Mouse (Mus musculus): Measurements from ENCODE around the gene Atxn1.

Gene Atxn1

DNA sequence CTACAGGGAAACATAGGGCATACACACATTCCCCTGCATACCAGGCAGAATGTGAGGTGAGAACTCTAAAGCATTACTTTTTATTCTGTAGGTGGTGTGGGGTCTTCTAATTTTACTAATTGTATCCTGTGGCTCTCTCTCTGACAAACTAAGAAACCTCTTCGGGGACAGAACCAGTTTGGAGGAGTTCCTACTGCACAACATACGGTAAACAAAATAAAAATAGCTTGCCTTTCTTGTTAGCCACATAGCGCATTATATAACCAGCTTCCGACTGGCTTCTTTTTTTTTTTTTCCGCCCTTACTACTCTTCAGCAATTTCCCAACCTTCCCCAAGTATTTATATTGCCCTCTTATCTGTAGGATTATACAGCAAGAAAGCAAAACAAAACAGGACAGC is 2.0 kb downstream of the Atxn1 start:
- DNase-seq, result no peak

DNA sequence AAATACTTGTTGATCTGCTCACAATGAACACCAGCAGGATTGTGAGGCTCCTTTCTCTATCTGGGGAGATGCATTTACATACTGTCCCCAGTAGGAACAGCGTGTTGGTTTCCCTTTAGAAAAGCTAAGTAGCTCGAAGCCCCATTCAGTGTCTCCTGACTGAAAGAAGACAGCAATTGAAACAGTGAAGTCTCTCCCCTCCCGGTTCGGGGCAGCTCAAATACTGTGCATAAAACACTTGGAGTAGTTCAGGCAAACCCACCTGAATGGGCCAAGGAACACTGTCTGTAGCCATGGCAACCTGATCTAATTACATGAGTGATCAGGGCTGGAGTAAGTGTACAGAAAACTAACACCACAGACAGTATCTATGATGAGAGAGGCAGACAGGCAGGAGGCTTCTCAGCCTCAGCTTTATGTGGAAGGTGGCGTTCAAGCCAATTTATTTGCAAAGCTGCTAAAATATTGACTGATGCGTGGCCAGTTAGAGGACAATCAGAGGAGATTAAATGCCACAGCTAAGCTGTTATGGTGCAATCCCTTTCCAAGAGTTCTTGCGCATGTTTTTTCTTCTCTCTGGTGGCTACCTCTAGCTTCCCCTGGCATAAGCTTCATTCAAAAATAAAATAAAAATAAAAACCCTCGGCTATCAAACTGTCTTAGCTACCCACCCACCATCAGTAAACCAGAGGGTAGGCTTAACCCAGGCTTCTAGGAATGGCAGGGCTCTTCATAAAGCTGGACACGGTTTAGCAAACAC is 2.8 kb downstream of the Atxn1 start:
- DNase-seq, result no peak

DNA sequence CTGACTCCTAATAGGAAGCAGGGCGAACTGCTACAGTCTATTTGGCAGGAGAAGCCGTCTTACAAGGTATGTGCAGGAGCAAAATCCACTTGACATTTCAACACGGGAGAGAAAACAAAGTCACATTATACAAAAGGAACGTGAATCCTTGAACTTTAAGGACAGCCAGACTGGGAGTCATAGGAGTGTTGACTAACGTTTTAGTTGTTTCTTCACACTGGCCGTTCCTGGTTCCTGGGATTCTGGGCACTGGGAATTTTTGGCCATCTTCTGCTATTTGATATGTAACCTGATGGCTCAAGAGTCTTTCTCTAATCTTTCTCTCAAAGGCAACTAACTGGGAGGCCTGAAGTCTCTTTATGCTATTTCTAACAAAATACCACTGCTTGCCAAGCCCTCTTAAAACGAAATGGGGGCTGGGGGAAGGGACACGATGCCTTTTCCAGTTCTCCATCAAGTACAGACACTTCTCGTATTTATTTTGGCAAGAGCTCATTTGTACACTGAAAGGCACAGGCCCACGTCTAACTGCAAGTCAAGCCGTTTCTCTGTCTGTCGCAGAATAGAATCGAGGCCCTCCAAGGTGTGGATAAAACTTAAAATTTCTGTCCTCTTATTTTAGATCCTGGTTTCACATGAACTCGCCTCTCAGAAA is 4.4 kb downstream of the Atxn1 start:
- DNase-seq, result no peak

DNA sequence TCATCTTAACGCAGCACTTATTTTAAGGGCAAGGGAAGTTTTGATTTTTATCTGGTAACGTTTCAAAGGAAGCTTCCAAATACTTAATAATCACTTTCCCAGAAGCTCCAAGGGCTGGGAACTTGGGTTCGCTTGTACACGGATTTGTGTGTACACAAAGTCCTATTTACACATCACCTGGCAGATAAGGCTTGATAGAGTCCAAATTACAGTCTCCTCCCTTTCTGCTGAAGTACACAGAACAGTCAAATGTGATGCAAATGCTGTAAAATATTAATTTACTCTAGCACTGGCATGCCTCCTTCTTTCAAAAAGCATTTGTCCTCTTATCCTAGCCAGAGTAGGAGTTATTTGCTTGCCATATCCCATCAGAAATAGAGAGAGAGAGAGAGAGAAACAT is 6.5 kb downstream of the Atxn1 start:
- DNase-seq, result no peak

DNA sequence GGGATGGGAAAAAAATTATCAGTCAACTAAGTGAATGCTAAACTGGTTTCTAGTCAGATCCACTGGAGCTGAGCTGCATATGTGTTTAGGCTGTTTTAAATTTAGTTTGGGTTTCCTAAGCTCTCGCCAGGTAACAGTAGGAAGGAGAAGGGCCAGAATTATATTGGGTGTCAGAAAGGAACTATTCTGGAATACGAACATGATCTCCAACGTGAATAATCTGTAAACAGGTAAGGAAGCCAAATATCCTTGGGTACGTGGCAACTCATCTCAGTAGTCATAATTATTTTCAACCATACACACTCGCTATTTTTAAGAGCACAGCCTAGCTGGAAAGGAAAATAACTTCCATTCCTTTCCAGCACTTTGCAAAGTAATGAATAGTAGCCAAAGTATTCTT is 7.2 kb downstream of the Atxn1 start:
- DNase-seq, result no peak

DNA sequence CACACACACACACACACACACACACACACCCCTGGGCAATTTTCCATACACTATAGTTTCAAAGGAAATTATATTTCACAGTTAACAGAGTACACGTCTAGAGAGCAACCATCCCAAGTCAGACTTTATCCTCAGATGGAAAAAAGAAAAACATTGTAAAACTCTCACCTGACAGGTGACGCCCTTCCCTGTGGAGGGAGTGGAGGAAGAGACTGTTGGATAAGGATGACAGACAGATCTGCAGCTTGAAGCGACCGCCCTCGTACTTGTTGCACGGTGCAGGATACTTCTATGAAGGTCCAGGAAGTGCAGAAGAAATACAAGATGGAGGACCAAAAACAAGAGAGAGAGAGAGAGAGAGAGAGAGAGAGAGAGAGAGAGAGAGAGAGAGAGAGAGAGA is 8.5 kb downstream of the Atxn1 start:
- DNase-seq, result no peak

DNA sequence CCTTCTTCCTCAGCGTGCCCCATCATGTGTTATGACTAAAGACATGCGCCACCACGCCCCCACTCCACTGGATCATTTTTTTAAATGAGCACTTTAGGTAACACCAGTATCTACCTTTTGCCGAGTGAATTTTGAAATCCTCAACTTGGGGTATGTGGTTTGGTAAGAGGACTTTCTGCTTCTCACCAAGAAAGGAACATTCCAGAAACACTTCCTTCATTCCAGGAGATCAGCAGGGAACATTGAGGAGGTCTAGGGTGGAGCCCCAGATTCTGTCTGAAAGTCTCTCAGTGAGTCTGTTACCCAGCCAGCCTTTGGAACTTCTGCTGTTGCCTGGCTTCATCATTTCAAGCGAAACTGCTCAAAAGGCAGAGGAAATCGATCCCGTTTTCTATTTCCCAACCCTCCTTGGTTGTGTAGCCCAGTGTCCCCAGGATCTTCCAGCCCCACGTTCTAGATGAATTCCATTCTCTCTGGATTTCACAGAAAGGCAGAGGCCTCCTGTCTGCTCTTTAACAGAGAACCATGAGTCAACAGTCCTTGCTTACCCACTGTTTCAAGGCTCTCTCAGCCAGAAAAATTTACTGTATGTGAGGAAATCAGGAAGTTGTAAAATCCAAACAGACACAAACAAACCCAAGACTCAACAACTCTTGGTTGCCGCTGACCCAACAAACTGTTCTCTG is 9.3 kb downstream of the Atxn1 start:
- no peak for DNase-seq

DNA sequence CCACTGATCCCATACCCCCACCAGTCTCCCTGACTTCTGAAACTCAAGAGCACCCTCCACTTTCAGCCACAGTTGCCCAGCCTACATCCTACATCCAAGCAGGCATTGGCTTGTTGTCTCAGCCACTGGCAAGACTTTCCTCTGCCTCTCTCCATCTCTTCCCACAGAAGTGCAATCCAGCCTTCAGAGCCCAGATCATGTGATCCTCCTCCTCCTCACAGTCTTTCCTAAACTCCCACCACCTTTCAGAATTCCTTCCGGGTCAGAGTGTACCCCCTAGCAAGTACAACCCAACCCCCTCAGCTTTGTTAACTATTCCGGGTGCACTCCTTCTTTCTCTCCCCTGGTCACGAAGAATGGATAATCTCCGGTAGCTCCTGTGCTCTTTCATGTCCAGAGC is 11.7 kb downstream of the Atxn1 start:
- DNase-seq, result no peak

DNA sequence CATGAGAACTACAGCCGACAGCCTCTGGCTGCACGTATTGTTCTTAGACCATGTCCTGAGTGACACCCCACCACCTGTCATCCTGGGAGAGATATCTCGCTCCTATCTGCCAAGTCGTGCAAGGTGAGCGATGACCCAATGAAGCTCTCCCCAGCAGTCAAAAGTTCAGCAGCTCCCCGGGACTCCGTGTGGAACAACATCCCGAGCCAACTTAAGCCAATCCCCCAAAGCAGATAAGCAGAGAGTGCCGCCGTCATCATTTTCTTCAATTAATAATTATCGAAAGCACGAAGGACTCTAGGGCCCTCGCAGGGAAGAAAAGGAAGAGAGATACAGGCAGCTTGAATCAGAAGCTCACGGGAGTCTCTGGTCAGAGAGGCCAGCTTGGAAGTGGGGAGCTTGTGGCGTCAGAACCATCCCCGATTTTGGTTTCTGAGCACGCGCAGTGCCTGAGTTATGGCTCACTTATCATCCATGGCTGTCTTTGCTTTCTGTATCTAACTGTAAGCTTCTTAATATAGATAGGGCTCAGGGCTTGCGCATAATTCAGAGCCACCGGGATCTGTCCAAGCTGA is 13.7 kb downstream of the Atxn1 start:
- peak; percentile 57 to 78 for DNase-seq

DNA sequence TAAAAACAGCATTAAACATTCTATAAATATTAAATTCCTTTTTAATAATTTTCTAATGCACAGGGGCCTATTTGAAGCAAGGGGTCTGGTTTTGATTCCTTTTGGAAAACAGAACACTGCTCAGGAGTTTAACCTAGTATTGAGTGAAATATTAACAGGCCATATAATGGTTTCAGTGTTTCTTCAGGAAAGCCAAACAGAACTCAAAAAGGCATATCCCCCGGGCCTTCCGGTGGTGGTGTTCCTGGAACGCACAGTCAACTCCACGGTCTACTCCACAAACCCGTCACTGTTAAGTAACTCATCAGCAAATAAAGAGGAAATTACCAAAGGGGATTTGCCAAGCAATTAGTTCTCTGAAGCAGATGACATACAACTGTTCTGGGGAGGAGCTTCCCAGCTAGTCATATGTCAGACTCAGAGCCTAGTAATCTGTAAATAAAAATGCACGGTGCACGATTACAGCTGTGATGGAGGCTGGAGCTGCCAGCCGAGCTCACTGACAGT is 14.4 kb downstream of the Atxn1 start:
- peak; percentile 36 to 66 for DNase-seq

DNA sequence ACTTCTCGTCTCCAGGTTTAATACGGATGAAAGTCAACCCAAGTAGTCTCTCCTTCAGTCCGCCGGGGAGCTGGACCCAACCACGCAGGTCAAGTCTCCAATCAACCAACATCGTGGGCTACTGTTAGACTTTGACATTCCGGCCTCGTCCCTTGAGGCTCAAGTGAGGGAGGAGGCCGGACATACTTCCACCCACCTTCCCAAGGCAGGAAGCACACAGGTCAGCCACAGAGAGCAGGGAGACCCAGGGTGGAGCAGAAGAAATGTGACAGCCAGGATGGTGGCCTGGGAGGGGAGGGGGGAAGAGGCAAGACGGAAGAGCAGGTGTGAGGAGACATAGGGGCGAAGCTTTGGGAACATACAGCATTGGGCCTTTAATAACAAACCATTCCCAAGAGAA is 18.7 kb downstream of the Atxn1 start:
- DNase-seq, result no peak

DNA sequence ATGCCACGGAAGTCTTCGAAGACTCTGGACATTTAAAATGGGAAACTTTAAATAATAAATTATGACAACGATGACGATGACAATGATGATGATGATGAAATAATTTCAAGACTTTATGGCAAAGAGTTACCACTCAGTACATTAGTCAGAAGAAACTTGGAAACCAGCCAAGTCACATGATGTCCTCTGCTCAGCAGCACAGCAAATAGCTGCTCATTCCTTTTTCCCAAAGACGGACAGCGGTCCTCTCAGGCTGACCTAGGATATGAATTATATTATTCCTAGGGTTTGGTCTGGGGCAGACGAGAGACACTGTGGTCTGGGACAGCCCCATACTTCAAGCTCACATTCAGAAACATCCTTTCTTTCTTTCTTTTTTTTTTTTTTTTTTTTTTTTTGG is 22.5 kb downstream of the Atxn1 start:
- DNase-seq, result peak; percentile 61 to 71

DNA sequence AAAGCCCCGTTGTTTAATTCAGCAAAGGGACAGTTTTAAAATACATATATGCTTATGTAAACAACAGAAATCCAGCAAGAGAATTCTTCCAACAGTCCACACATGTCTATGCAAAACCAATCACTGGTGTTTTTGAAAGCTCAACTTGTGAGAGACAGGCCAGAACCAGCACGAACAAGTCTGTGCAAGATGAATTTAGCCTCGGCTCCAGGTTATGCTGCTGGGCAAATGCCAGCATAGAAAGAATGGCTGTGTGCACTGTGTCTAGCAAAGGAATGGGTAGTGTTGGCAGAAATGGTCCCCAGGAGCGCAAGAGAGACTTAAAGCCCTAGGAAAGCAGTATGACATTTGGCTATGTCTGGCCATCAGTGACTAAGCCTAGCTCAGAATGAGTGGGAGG is 24.1 kb downstream of the Atxn1 start:
- DNase-seq, result peak; percentile 74 to 77

DNA sequence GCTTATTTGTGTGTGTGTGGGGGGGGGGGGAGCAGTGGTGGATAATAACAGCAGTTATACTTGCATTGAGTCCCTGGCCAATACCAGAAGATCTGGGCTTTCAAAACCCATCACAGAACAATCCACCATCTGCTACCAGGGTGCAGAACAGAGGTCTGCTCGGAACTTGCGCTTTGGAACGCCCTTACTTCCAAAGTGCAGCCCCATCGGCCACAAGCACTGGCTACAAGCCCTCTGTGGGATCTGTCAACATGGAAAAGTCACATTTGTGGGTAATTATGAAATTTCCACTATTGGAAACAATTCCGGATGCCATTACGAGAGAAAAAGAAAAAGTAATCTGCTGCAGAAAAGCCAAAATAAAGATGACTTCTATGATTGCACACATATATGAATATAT is 25.2 kb downstream of the Atxn1 start:
- peak in 1 of 2 experiments; percentile 23 for DNase-seq

DNA sequence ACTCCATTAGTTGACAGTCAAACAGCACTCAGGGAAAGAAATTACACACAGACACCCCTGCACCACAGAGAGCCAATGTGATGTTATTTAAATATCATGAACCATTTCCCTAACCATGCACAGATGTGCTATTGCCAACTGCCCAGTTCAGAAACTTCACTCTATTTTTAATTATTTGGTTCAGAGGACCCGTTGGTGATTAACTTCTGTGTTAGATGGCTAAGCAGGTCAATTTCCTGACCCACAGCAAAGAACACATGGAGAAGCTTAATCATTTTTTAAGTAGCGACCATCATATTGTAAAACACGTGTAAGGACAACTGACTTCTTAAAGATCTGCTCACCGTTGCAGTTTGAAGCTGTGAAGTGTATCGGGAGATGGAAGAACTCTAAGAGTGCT is 26.7 kb downstream of the Atxn1 start:
- peak in 1 of 2 experiments; percentile 28 for DNase-seq

DNA sequence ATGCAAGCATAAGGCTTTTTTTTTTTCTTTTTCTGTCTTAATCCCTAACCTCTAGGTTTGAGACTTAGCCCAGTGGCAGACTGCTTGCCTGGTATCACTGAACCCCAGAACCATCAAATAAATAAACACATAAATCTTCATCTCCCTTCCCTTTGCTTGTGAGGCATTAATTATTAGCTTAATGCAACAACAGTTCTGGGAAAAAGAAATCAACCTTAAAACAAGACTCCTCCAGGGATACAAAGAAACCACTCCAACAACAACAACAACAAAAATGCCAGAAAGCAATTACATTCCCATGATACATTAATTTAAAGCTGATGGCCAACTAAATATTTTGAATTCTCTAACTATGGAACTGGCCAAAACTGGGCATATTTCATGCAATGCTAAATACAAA is 28.0 kb downstream of the Atxn1 start:
- DNase-seq, result peak in 1 of 2 experiments; percentile 5

DNA sequence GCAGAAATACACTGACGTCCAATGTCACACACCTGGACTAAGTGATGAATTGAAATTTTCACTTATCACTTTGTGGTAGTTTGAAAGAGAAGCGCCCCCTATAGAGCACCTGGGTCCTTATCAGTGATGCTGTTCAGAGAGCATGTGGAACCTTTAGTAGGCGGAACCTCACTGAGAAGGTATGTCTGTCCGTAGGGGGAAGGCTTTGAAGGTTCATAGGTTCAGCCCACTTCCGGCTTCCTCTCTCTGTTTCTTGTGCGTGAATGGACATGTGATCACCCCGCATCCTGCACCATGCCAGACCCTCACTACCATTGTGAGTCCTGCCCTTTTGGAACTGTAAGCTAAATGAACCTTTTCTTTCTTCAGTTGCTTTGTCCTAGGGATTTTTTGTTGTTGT is 29.0 kb downstream of the Atxn1 start:
- DNase-seq, result peak in 1 of 2 experiments; percentile 26

DNA sequence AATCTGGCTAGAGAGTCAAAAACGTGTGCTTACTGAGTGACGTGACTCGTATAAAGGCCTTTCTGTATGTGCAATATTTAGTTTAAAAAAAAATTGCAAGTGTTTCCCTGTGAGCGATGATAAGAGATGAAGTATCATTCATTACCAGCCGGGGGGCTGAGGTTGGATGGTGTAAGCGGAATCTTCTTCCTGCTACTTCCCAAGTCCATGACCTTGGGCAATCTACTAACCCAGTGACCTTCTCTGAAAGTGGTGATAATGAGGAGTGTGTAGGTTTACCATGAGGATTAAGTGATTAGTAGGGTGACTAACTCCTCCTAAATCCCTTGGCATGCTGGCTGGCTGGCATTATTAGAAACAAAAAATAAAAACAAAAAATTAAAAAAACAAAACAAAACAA is 30.0 kb downstream of the Atxn1 start:
- DNase-seq, result peak in 1 of 2 experiments; percentile 10

DNA sequence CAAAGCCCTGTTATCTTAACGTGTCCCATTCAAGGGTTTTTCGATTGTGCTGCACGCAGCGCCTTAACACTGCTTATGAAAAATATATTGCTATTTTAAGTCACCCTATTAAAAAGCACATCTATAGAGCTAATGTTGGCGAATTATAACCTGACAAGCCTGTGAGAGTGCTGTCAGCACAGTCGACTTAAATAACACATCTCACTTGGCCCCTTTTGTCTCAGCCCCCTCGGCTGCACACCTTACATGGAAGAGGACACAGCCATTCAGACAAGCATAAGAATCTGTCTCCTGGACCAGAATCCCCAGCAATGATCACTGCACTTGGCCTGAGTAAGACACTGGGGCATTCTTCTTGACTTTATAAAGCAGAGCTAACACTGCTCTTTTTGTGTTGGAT is 30.7 kb downstream of the Atxn1 start:
- no peak for DNase-seq

DNA sequence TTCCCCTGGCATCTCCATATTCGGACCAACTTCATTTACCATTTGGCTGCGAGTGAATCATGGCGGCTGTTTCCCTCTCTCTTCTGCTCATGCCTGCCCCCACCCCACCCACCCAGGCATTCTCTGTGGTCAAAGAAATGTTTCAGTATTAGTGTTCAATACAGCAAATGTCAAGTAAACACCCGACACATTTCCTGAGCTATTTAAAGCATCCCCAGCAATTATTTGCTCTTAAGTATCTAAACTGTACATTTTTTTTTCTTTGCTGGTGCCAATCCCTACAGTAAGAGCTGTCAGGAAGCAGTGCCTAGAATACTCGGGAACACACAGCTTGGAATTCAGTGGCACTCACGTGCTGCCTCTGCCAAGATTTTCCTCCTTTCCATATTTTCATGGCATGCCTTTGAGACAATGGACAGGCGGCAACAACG is 32.3 kb downstream of the Atxn1 start:
- DNase-seq, result no peak

DNA sequence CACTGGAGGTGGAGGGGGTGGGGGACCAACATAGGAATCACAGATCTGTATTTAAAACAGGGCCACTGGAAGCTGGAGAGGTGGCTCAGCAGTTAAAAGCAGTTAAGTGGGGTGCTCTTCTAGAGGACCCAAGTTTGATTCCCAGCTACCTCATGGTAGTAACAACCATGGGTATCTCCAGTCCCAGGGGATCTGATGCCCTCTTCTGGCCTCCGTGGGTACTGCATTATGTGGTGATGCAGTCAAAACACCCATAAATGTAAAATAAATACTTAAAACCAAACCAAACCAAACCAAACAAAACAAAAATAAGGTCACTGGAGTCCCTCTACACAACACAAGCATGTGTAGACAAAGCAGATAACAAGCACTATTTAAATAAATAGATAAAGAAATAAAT is 32.9 kb downstream of the Atxn1 start:
- DNase-seq, result peak in 1 of 2 experiments; percentile 46

DNA sequence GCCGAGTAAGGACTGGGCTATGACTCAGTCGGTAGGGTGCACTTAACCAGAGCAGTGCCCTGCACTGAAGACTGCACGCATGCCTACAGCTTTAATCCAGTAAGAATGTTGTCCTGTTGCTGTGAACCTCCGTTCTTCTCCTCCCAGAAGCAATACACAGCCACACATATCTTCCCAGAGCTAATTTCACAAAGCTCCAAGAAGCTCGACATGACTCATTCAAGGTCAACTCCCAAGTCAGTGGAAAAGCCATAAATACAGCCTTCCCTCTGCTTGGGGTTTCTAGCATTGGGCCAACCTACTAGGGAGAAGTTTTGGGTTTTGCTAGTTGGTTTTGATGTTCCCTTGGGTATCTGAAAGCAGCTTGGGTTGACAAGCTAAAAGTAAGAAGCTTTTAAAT is 33.6 kb downstream of the Atxn1 start:
- DNase-seq, result no peak

DNA sequence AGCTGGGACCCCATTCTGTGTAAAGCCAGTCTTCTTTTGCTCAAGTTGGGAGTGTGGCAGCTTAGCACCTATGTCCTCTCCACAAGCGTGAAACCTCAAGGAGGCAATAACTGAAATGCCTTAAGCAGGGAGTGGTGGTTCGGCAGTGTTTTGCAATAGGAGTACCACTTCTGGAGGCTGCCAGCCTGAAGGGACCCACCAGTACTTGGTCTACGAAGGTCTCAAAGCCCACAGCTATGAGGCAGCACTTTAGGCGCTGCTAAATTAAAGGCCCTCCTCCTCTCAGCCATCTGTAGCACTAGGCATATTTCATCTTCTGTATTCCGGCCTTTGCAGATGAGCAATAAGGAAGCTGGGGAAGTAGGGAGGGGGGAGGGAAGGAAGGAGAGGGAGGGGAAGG is 35.1 kb downstream of the Atxn1 start:
- DNase-seq, result no peak

Measured in kidney, postnatal 25 days (tissue).